Mouse (Mus musculus) forebrain, embryonic 16.5 days (tissue): ENCODE measurements around the gene Ghr. TPM values are rescaled to one million over a fixed set of nuclear protein-coding genes. Genes with fewer than 3 reads are reported as not detected.

ENCODE experiments used
- ATAC-seq: fragments of 200-750 bp; cut with Nextera tagmentation; 2 replicates; pipeline ENCODE4 v1.8.0; 2017; ENCODE audit warnings: mild to moderate bottlenecking, moderate library complexity
- H3K27ac ChIP-seq: fragments of 300-500 bp; sonication (generic); 2 replicates; pipeline ENCODE4 v1.5.1; 2014; ENCODE audit warnings: low read length, control low read depth
- H3K27me3 ChIP-seq: fragments of 300-500 bp; sonication (generic); replicated peaks from 2 replicates; pipeline ENCODE4 v1.6.1; 2014; ENCODE audit warnings: low read length; ENCODE audit not compliant: control insufficient read depth, insufficient read depth
- H3K36me3 ChIP-seq: fragments of 300-500 bp; sonication (generic); 2 replicates; pipeline ENCODE4 v1.6.1; 2014; ENCODE audit not compliant: control insufficient read depth, insufficient read depth
- H3K4me1 ChIP-seq: fragments of 300-500 bp; sonication (generic); replicated peaks from 2 replicates; pipeline ENCODE4 v1.6.1; 2014; ENCODE audit warnings: low read length; ENCODE audit not compliant: control insufficient read depth, insufficient read depth
- H3K4me2 ChIP-seq: fragments of 300-500 bp; sonication (generic); 2 replicates; pipeline ENCODE4 v1.6.1; 2014; ENCODE audit warnings: mild to moderate bottlenecking, low read length, control low read depth
- H3K4me3 ChIP-seq: fragments of 300-500 bp; sonication (generic); replicated peaks from 2 replicates; pipeline ENCODE4 v1.5.1; 2014; ENCODE audit warnings: mild to moderate bottlenecking, low read length, control low read depth
- H3K9ac ChIP-seq: fragments of 300-500 bp; sonication (generic); replicated peaks from 2 replicates; pipeline ENCODE4 v1.6.1; 2014; ENCODE audit warnings: low read depth, low read length, control low read depth
- H3K9me3 ChIP-seq: fragments of 300-500 bp; sonication (generic); 2 replicates; pipeline ENCODE4 v1.6.1; 2016; ENCODE audit warnings: low read length; ENCODE audit not compliant: control insufficient read depth
- whole genome bisulfite sequencing: fragments of 180-500 bp; shearing (Covaris S2); extraction: QIAGEN DNeasy Blood & Tissue Kit; methylation state at CpG from one replicate; pipeline ENCODE4 v1.1.7; 2014; 5-methylcytosine and 5-hydroxymethylcytosine counted together
- polyA plus RNA-seq: library from polyadenylated mRNA; unstranded; fragments of >200 nt; fragmentation: Nextera tagmentation; extraction: Ambion mirVana; gene quantifications from 2 replicates; pipeline ENCODE4 v1.2.1, GENCODE M21; 2015

Ghr gene
- polyA plus RNA-seq, 1 experiment from 2014 or later, result 5.9 TPM

DNA sequence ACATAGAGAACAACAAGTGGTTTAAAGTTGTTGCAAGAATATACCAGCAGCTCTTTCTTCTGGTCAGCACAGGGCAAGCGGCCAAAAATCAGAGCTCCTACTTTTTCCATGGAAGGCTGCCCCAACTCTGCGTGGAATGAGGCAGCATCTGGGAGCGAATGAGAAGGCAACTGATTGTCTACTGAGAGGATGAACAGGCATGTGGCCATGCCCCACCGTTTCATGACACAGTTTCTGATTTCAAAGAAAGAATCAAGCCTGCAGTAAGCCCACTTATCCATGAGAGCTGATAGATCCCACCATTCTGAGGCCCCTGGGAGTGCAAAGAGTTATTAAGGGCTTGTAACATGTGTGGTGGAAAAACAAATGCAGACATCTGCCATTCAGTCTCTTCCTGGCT lies 160.1 kb downstream of the Ghr start:
- Histone ChIP-seq H3K27ac (no peak overlapping the region), H3K4me2 (no peak overlapping the region), H3K9ac (no peak overlapping the region), H3K4me1 (no peaks in the 10 kb centered on the region), H3K36me3 (no peaks in the 10 kb centered on the region), H3K27me3 (no peaks in the 10 kb centered on the region), H3K9me3 (no peaks in the 10 kb centered on the region), H3K4me3 (no peak overlapping the region)
- 68% methylated on average over 4 of the region's 4 CpGs for WGBS
- no peak for ATAC-seq

GRCm38 (mm10) chr15:3417699-3418098 lies 165.6 kb downstream of the Ghr start:
- H3K9me3 ChIP-seq, result no peaks in the 10 kb centered on the region
- no peak overlapping the region for H3K27ac ChIP-seq
- ATAC-seq, result no peak
- no peak overlapping the region for H3K9ac ChIP-seq
- WGBS, result 77% methylated on average over 3 of the region's 3 CpGs
- no peaks in the 10 kb centered on the region for H3K4me1 ChIP-seq
- no peaks in the 10 kb centered on the region for H3K36me3 ChIP-seq
- H3K4me2 ChIP-seq, result no peak overlapping the region
- no peak overlapping the region for H3K4me3 ChIP-seq
- H3K27me3 ChIP-seq, result no peaks in the 10 kb centered on the region

DNA sequence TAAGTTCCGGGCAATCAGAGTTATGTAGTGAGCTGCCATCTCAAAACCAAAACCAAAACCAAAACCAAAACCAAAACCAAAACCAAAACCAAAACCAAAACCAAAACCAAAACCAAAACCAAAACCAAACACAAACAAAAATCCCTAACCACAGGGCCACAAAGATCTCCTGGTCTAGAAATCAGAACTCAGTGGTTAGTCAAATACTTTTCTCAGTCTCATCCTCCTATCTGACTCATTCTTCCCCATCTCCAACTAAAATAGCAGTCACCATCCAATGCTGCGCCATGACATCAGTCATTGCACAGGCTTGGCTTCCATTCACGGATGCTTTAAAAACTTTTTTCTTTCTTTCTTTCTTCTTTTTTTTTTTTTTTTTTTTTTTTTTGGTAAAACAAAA lies 170.2 kb downstream of the Ghr start:
- Histone ChIP-seq H3K4me3 (no peak overlapping the region), H3K4me2 (no peak overlapping the region), H3K27ac (no peak overlapping the region), H3K9me3 (no peaks in the 10 kb centered on the region), H3K27me3 (no peaks in the 10 kb centered on the region), H3K9ac (no peak overlapping the region), H3K36me3 (no peaks in the 10 kb centered on the region), H3K4me1 (no peaks in the 10 kb centered on the region)
- WGBS, result 95% methylated on average over 3 of the region's 3 CpGs
- ATAC-seq, result no peak

GRCm38 (mm10) chr15:3408478-3408877 lies 174.8 kb downstream of the Ghr start:
- Histone ChIP-seq H3K9me3 (no peaks in the 10 kb centered on the region), H3K4me3 (no peak overlapping the region), H3K36me3 (no peaks in the 10 kb centered on the region), H3K4me2 (no peak overlapping the region), H3K27ac (no peak overlapping the region), H3K4me1 (no peaks in the 10 kb centered on the region), H3K9ac (no peak overlapping the region), H3K27me3 (no peaks in the 10 kb centered on the region)
- 89% methylated on average over 4 of the region's 4 CpGs for WGBS
- no peak for ATAC-seq

DNA sequence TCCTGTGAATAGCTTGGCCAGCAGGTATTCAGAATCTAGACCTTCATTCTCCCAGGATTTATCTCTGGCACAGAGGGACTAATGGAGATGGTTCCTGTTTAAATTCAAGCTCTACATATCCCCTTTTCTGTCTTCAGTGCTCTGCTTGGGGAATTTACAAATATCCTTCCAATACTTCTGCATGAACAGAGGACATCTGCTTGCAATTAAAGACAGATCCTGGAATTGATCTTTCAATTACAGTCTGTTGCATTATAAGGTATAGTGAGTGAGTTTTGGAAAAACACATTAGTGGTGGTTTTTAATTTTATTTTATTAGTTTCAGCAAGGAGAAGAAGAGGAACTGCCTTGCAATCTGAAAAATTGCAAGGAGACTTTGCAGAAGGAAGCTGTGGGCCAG lies 184.1 kb downstream of the Ghr start:
- no peaks in the 10 kb centered on the region for H3K4me1 ChIP-seq
- ATAC-seq, result no peak
- H3K4me3 ChIP-seq, result no peak overlapping the region
- no peaks in the 10 kb centered on the region for H3K9me3 ChIP-seq
- no peaks in the 10 kb centered on the region for H3K27me3 ChIP-seq
- H3K9ac ChIP-seq, result no peak overlapping the region
- H3K27ac ChIP-seq, result no peak overlapping the region
- no peaks in the 10 kb centered on the region for H3K36me3 ChIP-seq
- no peak overlapping the region for H3K4me2 ChIP-seq

DNA sequence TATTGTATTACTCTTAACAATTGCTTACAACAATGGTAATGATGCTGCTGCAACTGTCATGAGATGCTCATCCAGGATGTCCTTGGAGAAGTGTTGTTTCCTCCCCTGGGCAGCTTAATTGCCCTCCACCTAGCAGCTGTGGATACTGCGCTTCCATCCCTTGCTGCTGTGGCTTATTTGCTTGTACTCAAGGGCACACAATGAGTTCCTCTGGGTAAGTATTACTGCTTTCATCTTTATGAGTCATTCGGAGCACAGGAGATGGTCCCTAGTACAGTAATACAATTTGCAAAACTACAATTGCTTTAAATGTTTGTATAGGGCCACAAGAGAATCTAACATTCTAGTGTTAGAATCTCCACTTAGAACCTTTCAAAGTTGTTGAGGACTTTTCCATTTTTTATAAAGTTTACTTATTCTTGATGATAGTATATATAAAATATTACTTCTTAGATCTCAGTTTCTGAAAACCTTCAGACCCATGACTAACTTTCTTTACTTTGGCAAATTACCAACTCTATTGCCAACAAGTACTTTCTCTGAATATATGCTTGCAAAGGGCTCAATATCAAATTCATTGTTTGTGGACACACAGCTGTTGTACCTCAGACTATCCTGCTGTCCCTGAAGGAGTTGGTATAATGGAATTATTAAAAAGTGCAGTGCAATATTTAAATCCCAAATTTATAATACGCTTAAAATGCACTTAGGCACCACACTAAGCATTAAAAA lies 185.8 kb downstream of the Ghr start:
- Histone ChIP-seq H3K36me3 (no peaks in the 10 kb centered on the region), H3K4me3 (no peak overlapping the region), H3K9ac (no peak overlapping the region), H3K9me3 (no peaks in the 10 kb centered on the region), H3K27ac (no peak overlapping the region), H3K4me1 (no peaks in the 10 kb centered on the region), H3K4me2 (no peak overlapping the region), H3K27me3 (no peaks in the 10 kb centered on the region)
- WGBS, result 91% methylated on average over 3 of the region's 3 CpGs
- no peak for ATAC-seq

DNA sequence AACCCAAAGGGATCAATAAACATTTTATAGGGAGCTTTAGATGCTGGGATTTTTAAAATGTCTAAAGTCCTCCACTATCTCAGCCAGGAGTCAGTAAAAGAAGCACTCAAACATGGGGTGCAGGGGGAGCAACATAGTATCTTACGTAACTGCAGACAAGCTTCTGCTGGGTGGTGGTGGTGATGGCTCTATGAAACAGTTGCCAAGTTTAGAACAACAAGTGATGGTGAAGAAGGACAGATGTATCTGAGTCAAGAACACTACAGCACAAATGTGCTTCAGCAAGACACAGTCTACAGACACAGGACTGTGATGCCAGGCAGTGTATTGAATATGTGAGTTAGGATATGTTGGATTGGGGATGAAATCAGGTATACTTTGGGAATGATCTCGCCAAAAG lies 187.1 kb downstream of the Ghr start:
- 77% methylated on average over 2 of the region's 2 CpGs for WGBS
- Histone ChIP-seq H3K4me3 (no peak overlapping the region), H3K9me3 (no peaks in the 10 kb centered on the region), H3K4me2 (no peak overlapping the region), H3K27me3 (no peaks in the 10 kb centered on the region), H3K4me1 (no peaks in the 10 kb centered on the region), H3K9ac (no peak overlapping the region), H3K27ac (no peak overlapping the region), H3K36me3 (no peaks in the 10 kb centered on the region)
- ATAC-seq, result no peak

- WGBS, result 74% methylated on average over 3 of the region's 3 CpGs
- H3K36me3 ChIP-seq, result no peaks in the 10 kb centered on the region
- ATAC-seq, result no peak
- no peaks in the 10 kb centered on the region for H3K9me3 ChIP-seq
- no peak overlapping the region for H3K4me2 ChIP-seq
- no peaks in the 10 kb centered on the region for H3K27me3 ChIP-seq
- H3K27ac ChIP-seq, result no peak overlapping the region
- H3K4me3 ChIP-seq, result no peak overlapping the region
- H3K4me1 ChIP-seq, result no peaks in the 10 kb centered on the region
- no peak overlapping the region for H3K9ac ChIP-seq
These were observed 187.6 kb downstream of the Ghr start for GRCm38 (mm10) chr15:3395700-3396099.

- Histone ChIP-seq H3K9me3 (no peaks in the 10 kb centered on the region), H3K4me2 (no peak overlapping the region), H3K36me3 (no peaks in the 10 kb centered on the region), H3K27ac (no peak overlapping the region), H3K27me3 (no peaks in the 10 kb centered on the region), H3K4me1 (no peaks in the 10 kb centered on the region), H3K9ac (no peak overlapping the region), H3K4me3 (no peak overlapping the region)
- ATAC-seq, result no peak
These were observed 192.6 kb downstream of the Ghr start for GRCm38 (mm10) chr15:3390722-3391121.

DNA sequence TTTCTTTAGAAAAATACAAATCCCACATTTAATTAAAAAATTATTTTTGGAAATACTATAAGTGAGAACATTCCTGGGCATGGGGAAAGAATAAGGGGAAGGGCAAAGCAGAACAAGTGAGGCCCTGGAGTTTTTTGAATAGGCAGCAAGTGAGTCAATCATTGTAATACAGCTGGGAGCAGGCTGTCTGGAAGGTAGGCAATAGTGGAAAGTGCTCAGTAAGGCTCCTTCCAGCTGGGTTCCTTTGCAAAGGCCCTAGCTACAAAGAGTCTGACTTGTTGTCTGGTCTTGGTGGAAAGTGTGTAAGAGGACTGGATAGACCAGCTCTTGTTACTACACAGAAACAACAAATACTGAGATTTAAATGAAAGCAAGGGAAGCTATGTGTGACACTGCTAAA lies 194.3 kb downstream of the Ghr start:
- Histone ChIP-seq H3K36me3 (no peaks in the 10 kb centered on the region), H3K9me3 (no peaks in the 10 kb centered on the region), H3K9ac (no peak overlapping the region), H3K4me3 (no peak overlapping the region), H3K4me2 (no peak overlapping the region), H3K27ac (no peak overlapping the region), H3K4me1 (no peaks in the 10 kb centered on the region), H3K27me3 (no peaks in the 10 kb centered on the region)
- ATAC-seq, result no peak
